Mouse (Mus musculus) neural tube, embryonic 15.5 days (tissue): ENCODE results near the gene Aurkb. TPM values are rescaled to one million over a fixed set of nuclear protein-coding genes. Genes with fewer than 3 reads are reported as not detected.

ENCODE experiments used
- polyA plus RNA-seq: library from polyadenylated mRNA; unstranded; fragments of >200 nt; fragmentation: Nextera tagmentation; extraction: Ambion mirVana; gene quantifications from 2 replicates; pipeline ENCODE4 v1.2.1, GENCODE M21; 2015

The Aurkb gene
- polyA plus RNA-seq, 1 experiment from 2014 or later = 15.6 TPM

Other genes starting within 250 kb of the Aurkb start
- gene Ndel1, start 173.8 kb upstream of the Aurkb start, polyA plus RNA-seq = 111 and 115 TPM in 2 replicates
- not detected in 2 replicates for gene Rnf222, start 157.1 kb upstream of the Aurkb start, polyA plus RNA-seq
- 597 and 626 TPM in 2 replicates for gene Rpl26, start 144.1 kb upstream of the Aurkb start, polyA plus RNA-seq
- gene Odf4, start 118.6 kb upstream of the Aurkb start, polyA plus RNA-seq = 0.64 and 1.3 TPM in 2 replicates
- 23.2 and 27.3 TPM in 2 replicates for gene Arhgef15, start 88.2 kb upstream of the Aurkb start, polyA plus RNA-seq
- gene Slc25a35, start 77.5 kb upstream of the Aurkb start, polyA plus RNA-seq = 1.9 and 2.1 TPM in 2 replicates
- gene Rangrf, start 70.5 kb upstream of the Aurkb start, polyA plus RNA-seq = 33.7 and 33.9 TPM in 2 replicates
- gene Pfas, start 37.2 kb upstream of the Aurkb start, polyA plus RNA-seq = 15.5 and 20.2 TPM in 2 replicates
- 53.4 and 55.0 TPM in 2 replicates for gene Ctc1, start 29.7 kb upstream of the Aurkb start, polyA plus RNA-seq
- gene Borcs6, start 14.1 kb downstream of the Aurkb start, polyA plus RNA-seq = 20.6 and 24.0 TPM in 2 replicates
- gene Tmem107, start 25.2 kb downstream of the Aurkb start, polyA plus RNA-seq = 33.3 and 39.2 TPM in 2 replicates
- 347 and 355 TPM in 2 replicates for gene Vamp2, start 42.8 kb downstream of the Aurkb start, polyA plus RNA-seq
- 10.0 and 11.9 TPM in 2 replicates for gene Per1, start 49.6 kb downstream of the Aurkb start, polyA plus RNA-seq
- gene Hes7, start 74.8 kb downstream of the Aurkb start, polyA plus RNA-seq = 0.68 and 1.0 TPM in 2 replicates
- 0.63 TPM in 2 replicates for gene 9130213A22Rik, start 76.9 kb downstream of the Aurkb start, polyA plus RNA-seq
- gene Aloxe3, start 80.2 kb downstream of the Aurkb start, polyA plus RNA-seq = 4.3 and 6.1 TPM in 2 replicates
- 0.95 and 1.0 TPM in 2 replicates for gene Alox12b, start 111.3 kb downstream of the Aurkb start, polyA plus RNA-seq
- 0.36 TPM in 2 replicates for gene Alox8, start 152.2 kb downstream of the Aurkb start, polyA plus RNA-seq
- gene Gucy2e, start 191.4 kb downstream of the Aurkb start, polyA plus RNA-seq = 0.38 and 0.46 TPM in 2 replicates